Mouse (Mus musculus): ENCODE measurements around the gene Parp2.
"Not testable (repeated sequence)": the region's sequence is repeated elsewhere in the genome, so short reads cannot be mapped to it uniquely, and the experiment has no call there.

The Parp2 gene

DNA sequence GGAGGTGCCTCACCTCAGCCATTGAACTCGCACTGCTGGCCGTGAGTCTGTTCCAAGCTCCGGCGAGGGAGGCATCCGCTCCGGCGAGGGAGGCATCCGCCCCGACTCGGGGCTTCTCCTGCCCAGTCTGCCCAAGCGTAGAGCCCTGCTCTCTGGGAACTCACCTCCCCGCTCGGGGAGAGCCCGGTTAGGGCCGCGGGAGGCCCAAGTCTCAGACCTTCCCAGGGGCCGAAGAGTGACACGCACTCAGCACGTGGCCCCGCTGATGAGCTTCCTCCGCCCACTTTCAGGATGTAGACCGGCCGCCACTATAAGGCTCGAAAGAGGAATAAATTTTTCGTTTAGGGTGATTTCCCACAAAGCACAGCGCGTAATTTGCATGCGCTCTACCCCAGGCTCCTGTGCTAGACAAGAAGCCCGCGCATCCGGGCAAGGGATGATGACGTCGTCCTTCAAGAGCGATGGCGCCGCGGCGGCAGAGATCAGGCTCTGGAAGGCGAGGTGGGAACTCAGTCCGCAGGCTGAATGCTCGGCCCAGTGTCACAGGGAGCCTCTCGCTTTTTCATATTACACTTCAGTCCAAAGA lies at the start of gene Parp2, which contains the start of gene Ccnb1ip1:
TSS of gene Parp2 (plus strand) at position 355 of the 586 bp plus-strand sequence.
TSS of gene Ccnb1ip1 (minus strand) at position 246 of the 586 bp plus-strand sequence.
- peak; percentile 96 to 98 for DNase-seq (ENCODE audit: low spot score in 2 of 2)

GRCm38 (mm10) chr14:50758416-50759085 lies 49.1 kb upstream of the Parp2 start:
- no peak for DNase-seq (ENCODE audit: low spot score in 2 of 2)

GRCm38 (mm10) chr14:50765736-50766135 lies 41.9 kb upstream of the Parp2 start:
- DNase-seq (ENCODE audit: low spot score in 2 of 2): no peak

- no peak for DNase-seq (ENCODE audit: low spot score in 2 of 2)
Measured at GRCm38 (mm10) chr14:50771342-50771741, 36.3 kb upstream of the Parp2 start.

DNA sequence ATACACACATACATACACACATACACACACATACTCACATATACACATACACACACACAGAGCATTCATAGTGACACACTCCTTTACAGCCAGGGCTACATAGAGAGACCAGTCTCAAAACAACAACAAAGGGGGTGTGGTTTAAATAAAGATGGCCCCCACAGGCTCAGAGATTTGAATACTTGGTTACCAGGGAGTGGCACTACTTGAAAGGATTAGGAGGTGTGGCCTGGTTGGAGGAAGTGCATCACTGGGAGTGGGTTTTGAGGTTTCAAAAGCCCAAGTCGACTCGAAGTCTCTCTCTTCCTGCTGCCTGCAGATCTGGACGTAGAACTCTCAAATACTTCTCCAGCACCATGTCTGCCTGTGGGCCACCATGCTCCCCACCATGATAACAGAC lies 25.5 kb upstream of the Parp2 start:
- no peak for DNase-seq (ENCODE audit: low spot score in 2 of 2)

DNA sequence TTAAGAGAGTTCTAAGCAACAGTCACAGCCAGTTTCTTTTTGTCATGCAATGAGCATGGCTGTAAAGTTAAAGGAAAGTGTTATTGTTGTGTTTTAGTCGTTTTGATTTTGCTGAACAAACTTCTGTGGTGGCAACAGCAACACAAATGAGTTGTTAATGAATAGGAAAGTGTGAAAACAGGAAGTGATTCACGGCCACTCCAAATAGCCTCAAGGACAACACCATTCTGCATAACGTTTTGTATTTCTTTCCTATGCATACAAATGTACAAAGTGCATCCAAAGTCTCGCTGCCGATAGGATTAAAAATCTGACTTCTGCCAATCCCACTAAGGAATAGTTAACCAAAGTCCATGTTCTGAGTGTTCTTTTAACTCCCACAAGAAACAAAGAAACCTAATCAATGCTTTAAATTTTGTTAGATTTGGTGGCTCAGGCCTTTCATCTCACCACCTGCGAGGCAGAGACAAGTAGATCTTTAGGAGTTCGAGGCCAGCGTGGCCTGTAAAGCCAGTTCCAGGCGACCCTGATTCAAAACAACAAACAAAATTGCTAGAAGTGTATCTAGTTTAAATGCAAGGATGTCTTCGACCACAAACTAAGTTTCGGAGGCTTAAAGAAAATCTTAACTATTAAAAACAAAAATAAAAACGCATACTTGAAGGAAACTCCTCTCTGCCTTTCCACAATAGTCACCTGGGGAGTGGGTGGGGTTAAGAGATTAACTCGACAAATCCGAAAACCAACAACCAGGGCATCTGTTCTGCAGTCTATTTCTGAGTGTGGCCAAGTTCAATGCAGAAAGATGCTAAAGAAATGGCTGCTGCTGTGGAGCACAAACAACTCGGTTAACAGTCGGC lies 23.0 kb upstream of the Parp2 start:
- no peak for DNase-seq (ENCODE audit: low spot score in 2 of 2)

GRCm38 (mm10) chr14:50785251-50785637 lies 22.4 kb upstream of the Parp2 start, which contains the start of gene Ttc5:
Ttc5 (minus strand) TSS chr14:50785519.
- peak; percentile 94 to 98 for DNase-seq (ENCODE audit: low spot score in 2 of 2)

GRCm38 (mm10) chr14:50788157-50788556 lies 19.5 kb upstream of the Parp2 start:
- no peak for DNase-seq (ENCODE audit: low spot score in 2 of 2)

DNA sequence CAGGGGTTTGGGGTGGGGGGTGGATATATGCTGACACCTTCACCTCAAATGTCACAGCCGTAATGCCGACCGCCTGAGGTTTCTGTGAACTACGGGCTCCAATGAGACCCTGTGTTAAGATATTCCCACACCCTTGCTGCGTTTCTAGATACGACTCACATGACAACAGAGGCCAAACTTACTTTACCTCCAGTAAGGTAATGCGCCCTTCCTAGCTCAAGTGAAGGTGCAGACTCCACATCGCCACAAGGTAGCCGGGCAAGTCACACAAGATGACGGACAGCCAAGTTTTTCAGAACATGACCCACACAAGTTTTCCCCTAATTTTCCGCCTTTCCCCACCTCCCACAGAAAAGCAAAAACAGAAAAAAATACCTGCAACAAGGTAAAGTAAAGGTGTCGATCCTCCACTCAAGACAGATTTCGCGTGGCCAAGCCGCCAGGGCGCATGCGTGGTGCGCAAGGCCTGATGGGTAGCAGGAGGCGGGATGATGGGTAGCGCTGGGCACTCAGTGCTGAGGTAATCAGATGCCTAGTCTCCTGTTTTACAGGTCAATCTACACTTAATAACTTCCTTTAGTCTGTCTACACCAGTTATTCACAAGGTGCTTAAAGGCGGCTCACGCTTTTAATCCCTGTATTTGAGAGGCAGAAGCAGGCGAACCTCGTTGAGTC lies 12.2 kb upstream of the Parp2 start:
- no peak for DNase-seq (ENCODE audit: low spot score in 2 of 2)

DNA sequence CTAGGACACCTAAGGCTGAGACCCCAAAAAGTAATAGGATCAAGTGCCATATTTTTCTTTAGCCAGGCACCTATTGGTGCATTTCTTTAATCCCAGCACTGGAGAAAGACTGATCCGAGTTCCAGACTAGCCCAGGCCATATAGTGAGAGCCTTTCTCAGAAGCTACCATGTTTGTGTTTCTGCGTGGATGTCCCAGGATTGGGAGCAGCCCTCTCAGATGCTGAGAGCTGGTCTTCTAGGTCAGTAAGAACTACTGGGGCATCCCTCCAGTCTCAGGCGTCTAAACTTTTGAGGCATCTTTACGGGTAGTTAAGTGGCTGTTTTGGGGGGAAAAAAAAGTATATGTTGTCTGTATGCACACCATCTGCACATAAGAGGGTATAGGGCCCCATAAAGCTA lies 11.7 kb upstream of the Parp2 start:
- DNase-seq (ENCODE audit: low spot score in 2 of 2): no peak

DNA sequence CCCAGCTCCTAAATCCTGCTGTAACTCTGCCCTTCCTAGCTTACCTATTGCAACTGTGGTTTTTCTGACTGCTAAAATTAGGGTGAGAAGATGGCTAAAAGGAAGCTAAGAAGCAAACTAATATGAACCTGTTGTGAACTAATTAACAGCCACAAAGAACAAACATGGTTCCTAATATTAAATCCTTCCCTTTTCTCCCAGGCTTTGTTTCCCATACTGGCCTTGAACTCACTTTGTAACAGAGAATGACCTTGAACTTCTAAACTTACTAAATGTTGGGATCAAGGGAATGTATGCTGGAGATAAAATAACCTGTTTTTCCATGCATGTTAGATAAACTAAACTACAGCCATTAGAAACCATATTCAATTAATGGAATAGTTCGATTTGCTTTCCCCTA lies 11.2 kb upstream of the Parp2 start:
- DNase-seq (ENCODE audit: low spot score in 2 of 2): no peak

- peak in 1 of 2 experiments; percentile 32 for DNase-seq (ENCODE audit: low spot score in 2 of 2)
Measured at GRCm38 (mm10) chr14:50798512-50798911, 9.1 kb upstream of the Parp2 start.

DNA sequence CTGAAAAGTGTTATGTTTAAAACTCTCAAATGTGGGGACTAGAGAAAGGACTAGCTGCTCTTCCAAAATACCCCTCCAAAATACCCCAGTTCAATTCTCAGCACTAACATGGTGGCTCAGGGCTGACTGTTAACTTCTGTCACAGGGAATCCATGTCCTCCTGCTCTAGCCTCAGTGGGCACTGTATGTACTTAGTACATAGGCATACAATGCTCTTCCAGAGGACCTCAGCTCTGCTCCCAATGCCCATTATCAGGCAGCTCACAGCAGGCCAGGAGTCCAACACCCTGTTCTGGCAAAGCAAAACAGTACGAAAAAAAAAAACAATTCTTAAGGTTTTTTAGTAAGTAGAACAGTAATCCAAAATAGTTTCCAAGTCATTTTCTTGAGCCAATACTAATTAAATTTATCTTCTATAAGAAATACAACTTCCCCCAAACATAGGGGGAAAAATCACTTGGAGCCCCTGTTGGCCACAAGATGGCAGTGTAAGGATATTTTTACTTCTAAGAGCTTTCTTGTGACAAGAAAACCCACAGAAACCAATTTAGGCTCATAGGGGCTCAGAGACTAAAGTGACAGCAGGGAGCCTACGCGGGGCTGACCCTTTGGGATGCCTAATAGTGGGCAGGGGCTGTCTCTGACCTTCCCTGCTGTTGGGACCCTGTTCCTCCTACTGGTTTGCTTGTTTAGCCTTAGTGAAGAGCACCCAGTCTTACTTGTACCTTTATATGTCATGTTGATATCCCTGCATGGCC lies 8.0 kb upstream of the Parp2 start:
- DNase-seq (ENCODE audit: low spot score in 2 of 2): peak in 1 of 2 experiments; percentile 20

GRCm38 (mm10) chr14:50802441-50802840 lies 5.2 kb upstream of the Parp2 start:
- no peak for DNase-seq (ENCODE audit: low spot score in 2 of 2)

GRCm38 (mm10) chr14:50802843-50803562 lies 4.6 kb upstream of the Parp2 start:
- no peak for DNase-seq (ENCODE audit: low spot score in 2 of 2)

GRCm38 (mm10) chr14:50804683-50805082 lies 3.0 kb upstream of the Parp2 start:
- no peak for DNase-seq (ENCODE audit: low spot score in 2 of 2)

GRCm38 (mm10) chr14:50806469-50806868 lies 1.2 kb upstream of the Parp2 start:
- not testable (repeated sequence) for DNase-seq (ENCODE audit: low spot score in 2 of 2)

DNA sequence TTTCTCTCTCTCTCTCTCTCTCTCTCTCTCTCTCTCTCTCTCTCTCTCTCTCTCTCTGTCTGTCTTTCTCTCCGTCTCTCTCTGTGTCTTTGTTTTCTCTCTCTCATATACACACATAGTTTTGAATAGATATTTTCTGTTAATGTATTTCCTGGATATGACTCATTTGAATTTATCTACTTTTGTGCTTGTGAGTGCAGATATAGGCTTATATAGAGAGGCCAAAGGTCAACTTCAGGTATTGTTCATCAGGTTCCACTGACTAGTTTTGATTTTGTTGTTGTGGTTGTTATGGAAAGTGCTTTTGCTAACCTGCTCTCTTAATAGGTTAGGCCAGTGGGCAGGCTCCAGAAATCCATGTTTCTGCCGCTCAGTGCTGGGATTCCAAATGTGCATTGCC lies 5.4 kb downstream of the Parp2 start:
- no peak for DNase-seq (ENCODE audit: low spot score in 2 of 2)

DNA sequence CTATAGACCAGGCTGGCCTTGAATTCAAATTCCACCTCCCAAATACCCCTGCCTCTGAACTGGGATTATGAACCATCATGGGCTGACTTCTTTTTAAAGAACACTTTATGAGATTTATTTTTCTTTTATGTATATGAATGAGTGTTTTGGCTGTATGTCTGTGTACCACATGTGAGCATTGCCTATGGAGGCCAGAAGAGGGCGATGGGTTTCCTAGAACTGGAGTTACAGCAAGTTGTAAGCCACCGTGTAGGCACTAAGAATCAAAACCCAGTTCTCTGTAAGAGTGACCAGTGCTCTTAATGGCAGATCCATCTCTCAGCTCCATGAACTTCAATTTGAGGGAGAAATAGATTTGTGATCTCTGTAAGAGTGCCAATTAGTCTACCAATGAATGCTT lies 15.6 kb downstream of the Parp2 start:
- no peak for DNase-seq (ENCODE audit: low spot score in 2 of 2)

DNA sequence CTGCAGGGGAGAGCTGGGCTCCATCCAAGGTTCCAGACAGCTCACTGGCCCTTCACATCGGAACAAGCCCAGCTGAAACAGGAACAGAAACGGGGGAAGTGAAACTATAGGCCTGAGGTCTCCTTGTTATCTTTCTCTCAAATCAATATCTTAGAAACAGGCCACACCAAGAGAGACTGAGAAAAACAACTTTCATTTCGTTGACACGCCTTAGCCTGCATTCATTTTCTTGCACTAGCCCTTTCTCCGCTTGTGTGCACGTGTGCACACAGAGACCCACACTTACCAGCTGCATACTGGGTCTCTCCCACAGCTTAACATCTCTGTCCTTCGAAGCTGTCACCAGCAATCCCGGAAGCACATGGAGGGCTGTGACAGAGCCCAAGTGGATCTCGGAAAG lies 16.6 kb downstream of the Parp2 start:
- no peak for DNase-seq (ENCODE audit: low spot score in 2 of 2)

DNA sequence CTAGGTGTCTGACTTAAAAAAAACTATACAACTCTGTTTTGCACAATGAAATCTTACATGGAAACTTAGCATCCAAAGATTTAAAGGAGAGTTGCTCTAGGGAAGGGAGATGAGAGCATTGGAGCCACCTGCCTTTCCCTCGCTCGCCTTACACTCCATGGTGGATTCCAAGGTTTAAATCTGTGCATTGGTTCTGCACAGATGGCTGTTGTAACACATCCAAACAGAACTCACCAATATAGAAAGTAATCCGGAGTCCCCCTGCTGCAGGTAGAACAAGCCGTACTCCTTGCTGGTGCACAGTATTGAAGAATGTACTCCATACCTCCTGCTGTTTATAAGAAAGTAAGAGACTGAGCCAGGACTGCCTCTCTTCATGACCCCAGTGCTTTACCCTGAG lies 18.9 kb downstream of the Parp2 start:
- peak in 1 of 2 experiments; percentile 42 for DNase-seq (ENCODE audit: low spot score in 2 of 2)

Data from spleen, postnatal 4 days (tissue).